Mouse (Mus musculus): Measurements from ENCODE around the gene Kctd18.

The Kctd18 gene

DNA sequence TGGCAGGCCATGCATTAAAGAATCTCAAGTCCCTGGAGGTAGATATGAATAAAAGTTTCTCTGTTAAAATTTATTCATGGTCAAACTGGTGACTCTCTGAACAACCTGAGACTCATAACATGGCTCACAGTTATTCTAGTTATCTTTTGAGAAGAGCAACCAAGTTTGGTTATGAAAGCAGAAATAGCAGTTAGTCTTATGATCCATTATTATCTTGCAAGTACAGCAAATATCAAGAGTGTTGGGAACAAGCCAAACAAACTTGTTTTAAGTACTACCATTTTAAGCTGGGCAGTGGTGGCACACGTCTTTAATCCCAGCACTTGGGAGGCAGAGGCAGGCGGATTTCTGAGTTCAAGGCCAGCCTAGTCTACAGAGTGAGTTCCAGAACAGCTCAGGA lies 27.5 kb downstream of the Kctd18 start:
- DNase-seq (ENCODE audit: extremely low spot score, low spot score) = no peak

DNA sequence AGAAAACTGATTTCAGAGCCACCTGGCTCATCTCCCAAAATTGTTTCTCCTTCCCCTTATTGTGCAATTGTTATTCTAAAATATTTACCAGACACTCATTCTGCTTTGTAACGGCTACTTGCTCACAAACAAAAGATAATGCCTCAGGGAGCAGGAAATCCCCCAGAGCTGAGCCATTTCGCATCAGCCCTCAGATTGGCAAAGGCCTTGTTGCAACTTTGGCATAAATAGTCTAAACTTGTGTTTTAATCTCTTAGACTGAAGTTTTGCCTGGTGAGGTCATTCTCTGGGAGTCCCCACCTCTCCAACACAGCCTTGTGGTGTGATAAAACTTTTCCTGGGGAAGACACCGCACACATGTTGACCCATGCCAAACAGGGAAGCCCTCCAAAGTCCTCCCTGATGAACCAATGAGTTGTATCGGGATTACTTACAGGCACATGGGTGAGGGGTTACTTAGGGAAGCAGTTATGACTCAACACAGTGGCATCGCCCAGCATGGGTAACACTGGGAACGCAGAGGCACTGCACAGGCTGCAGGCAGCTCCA lies 29.6 kb downstream of the Kctd18 start:
- no peak for DNase-seq (ENCODE audit: extremely low spot score, low spot score)

DNA sequence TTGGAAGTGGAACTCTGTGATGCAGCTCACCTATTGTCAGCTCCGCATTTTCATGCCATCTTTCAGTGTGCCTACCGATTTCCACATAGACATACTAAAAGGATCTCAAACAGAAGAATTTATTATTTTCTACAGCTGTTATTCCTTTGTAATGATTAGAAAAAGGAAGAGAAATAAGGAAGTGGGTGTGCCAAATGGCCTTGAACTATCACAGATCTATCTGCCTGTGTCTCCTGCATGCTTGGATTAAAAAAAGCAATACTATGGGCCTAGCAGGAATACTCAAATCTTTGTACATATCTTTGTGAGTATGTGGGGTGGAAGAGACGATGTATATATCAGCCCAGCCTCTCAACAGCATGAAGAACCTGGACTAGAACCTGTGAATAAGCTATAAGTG lies 41.9 kb downstream of the Kctd18 start:
- no peak for DNase-seq (ENCODE audit: extremely low spot score, low spot score)

DNA sequence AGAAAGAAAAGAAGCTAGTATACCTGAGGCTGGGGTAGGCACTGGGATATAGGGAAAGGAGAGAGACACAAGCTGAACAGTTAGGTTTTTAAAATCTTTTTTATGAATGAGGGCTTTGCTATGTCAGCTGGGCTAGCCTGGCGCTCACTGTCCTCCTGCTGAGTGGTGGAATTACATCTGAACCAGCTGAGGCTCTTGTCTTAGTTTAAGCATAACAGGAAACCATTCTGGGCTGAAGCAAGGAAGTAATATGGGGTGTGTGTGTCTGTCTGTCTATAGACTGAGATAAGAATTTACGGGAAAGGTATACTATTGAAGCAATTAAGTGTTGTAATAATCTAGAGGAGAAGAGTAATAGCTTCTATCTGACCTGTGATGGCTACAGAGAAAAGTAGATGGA lies 47.2 kb downstream of the Kctd18 start:
- DNase-seq (ENCODE audit: extremely low spot score, low spot score) = no peak

DNA sequence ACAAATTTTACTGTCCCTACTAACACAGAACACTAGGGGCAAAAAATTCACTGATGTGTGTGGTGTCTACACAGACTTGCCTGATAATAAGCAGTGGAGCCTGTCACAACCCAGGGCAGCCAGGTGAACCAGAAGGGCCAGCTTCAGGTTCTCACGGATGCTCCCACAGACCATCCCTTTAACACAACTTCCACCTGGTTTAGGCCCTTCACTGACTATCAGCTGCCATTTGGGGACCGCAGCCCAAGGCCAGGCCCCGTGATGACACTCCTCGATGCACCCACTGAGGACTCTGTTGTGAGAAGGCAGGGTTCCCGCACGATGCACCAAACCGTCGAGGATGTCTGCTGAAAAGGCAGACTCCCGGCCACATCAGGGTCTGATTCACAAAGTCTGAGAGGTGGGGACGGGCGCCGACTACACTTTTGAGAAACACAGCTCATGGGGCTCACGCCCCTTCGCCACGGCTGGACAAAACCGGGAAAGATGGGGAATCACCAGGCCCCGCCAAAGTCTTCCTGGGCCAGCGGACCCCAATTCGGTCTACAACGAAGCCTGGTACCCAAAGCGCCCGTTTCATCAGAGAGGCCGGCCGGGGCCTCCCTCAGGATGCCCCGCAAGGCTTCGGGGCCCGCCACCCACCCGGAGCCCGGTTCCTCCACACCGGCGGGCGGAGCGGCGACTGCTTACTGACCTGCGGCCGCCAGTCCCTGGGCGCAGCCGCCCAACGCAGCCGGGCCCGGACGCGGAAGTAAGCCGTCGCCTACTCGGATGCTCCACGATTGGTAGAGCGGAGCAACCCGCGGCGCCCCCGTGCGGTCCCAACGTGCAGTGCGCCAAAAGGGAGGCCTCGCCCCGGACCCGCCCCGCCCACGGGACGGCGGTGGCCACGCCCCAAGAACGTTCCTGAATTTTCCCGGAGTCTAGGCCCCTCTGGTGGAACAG lies 49.2 kb downstream of the Kctd18 start:
- DNase-seq (ENCODE audit: extremely low spot score, low spot score) = peak; percentile 97

DNA sequence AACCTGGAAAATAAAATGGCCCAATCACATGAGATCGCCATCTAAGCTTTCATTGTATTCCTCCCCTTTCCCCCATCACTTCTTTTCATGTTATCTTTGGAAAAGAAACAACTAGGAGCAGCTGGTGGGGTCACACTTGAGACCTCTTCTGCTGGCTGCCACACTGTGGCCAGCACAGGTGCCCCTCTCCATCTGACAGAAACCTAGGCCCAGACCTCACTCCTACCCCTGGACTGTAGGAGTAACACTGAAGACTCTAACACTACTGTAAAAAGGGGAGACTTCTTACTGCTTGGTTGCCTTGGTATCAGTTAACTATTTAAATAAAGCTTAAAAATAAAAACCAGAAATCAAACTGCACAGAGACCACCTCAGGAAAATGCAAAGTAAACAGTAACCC lies 63.0 kb downstream of the Kctd18 start:
- no peak for DNase-seq (ENCODE audit: extremely low spot score, low spot score)

DNA sequence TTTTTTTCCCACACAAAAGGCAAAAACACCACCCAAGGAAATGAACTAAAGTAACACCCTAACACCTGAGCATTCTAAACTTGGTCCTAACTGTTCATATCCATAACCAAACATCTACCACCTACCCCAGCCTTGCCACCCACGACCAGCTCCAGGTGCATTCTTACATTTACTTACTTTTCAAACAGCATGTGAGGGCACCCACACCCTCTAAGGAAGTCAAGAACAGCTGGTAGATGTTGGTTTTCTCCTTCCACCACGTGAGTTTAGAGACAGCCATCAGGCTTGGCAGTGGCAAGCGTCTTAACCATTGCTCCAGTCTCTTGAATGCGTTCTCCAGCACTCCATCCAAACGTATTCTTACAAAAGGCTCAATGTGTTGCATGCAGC lies 64.4 kb downstream of the Kctd18 start:
- DNase-seq (ENCODE audit: extremely low spot score, low spot score) = no peak

DNA sequence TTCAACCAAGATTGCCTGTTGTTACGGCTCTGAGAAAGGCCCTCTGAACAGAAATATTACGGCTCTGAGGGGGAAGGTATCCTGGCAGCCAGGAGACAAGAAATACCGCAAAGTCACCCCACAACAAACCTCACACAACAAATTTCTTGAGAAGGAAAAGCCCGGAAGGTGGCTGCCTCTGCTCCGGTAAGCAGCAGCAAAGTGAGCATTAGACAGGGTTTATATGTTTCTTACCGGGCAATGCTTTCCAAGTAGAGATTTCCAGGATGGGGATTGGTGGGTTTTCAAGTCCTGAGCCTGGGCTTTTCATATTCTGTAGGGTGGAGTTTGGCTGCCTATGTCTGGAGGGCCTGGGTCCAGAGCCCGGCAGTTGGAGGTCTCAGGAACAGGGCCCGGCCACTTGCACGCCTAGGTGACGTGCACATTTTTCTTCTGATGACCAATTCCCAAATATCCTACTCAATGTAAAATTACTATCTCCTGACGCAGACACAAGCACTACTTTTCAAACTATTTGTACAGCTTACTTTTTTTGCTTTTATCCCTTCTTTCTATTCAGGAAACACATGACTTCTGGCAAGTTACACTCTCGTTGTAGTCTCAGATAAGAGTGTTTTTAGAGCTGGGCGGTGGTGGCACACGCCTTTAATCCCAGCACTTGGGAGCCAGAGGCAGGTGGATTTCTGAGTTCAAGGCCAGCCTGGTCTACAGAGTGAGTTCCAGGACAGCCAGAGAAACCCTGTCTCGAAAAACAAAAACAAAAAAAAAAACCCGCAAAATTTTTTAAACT lies 65.0 kb downstream of the Kctd18 start:
- no peak for DNase-seq (ENCODE audit: extremely low spot score, low spot score)

DNA sequence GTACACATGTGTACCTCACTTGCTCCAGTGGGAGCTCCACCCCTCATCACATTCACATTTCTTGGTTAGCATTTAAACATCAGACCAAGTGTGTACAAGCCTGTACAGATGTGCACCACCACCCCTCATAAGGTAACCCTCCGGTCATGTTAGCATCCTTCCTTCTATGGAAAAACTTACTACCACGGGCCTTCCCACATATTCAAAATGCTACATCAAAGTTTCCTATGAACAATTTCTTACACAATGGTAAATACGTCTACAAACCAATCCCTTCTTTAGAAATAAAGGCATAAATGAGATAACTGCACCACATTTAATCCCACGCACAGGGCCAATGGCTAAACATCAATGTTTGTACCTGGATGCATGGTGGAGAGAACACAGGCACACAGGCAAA lies 66.2 kb downstream of the Kctd18 start:
- DNase-seq (ENCODE audit: extremely low spot score, low spot score) = no peak

DNA sequence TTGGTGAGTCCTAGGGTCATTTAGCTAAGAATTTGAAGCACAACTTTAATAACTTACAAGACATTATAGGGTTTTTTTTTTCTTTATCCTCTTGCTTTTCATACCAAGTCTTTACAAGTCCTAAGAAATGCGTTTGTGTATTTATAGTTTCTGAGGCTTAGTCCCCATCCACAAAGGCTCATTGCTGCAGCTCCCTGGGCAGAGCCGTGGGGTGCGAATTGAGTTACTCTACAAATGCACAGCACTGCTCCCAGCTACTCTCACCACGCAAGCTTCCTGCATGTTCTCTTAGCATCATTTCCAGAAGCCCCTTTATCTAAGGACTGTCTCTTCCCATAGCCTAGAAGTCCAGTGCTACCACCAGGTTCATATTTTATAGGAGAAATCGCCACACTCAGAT lies 69.0 kb downstream of the Kctd18 start:
- no peak for DNase-seq (ENCODE audit: extremely low spot score, low spot score)

DNA sequence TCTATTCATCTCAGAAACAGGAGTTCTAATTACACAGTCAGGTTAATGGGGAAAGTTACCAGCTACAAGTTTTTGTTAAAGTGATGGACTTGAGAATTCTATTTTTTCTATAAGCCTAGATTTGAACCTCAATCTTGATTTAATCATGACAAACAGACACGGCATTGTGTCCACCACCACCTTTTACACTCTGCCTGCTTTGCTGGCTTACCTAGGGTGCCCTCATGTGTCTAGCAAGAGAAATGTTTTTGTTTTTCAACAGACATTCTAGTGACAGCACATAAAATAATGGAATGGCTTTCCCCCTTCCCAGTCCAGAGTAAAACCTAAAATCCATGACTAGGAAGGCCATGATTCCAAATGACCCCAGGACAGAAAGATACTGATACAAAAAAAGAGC lies 69.6 kb downstream of the Kctd18 start:
- DNase-seq (ENCODE audit: extremely low spot score, low spot score) = no peak

DNA sequence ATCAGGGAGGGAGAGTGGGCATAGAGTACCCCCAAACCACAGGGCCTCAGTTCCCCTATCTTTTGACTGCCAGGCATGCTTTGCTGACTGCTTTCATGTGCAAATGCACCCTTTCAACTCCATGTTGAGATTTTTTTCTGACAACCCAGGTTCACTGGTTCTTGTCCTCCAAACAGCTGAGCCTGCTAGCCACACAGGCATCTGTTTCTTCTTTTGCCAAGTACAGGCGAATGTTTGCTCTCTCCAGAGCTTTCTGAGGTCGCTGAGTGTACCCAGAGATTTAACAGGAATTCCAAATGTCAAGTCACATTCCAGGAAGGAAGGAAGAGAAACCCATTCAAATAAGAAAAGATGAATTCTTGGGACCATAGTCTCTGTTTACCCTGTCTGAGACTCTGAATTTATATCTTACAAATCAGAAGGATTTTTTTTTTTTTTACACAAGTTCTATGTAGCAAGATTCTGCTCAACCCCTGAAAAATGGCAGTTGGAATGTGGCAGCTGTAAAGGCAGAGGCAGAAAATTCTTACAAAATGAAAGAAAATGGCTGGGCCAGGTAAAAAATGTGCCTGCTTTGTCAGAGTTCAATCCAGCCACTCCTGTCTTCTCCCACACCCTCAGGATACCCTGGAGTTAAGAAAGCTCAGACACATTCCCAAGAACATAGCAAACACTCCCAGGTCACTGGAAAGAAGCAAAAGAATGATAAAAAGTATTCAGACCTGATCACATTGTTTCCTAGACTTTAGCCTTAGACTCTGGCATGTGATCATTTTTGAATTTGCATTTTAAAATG lies 71.0 kb downstream of the Kctd18 start:
- no peak for DNase-seq (ENCODE audit: extremely low spot score, low spot score)

DNA sequence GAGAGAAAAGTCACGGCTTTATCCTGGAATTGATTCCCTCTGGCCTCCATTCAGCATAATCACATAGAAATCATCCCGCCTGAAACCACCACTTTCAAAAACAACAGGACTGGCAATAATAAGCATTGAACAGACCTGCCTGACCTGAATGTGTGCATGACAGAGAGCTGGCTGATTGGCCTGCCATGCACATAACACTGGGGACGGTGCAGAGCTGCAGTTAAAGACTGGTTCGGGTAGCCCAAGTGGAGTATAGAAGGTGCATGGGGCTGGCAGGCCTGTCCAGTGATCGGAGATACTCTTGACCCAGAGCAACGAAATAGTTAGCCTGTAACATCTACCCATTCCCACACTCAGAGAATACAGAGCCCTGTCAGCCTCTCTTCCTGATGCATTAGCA lies 76.5 kb downstream of the Kctd18 start:
- no peak for DNase-seq (ENCODE audit: extremely low spot score, low spot score)

DNA sequence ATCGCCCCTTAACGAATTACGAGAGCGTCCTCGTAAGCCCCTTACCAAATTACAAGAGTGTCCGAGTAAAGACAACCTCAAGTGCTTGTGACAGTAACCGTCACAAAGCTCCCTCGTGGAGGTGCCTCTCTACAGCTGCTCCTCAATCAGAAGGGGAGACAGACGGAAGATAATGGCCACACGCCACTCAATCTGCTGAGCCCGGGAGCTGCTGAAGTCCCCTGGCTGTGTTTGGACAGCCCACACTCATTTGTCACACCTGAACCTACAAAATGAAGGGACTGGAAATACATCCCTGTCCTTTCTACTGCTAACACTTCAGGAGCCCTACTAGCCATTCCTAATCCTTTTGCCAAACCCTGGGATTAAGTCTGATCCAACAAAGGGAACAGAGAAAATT lies 77.0 kb downstream of the Kctd18 start:
- DNase-seq (ENCODE audit: extremely low spot score, low spot score) = no peak

DNA sequence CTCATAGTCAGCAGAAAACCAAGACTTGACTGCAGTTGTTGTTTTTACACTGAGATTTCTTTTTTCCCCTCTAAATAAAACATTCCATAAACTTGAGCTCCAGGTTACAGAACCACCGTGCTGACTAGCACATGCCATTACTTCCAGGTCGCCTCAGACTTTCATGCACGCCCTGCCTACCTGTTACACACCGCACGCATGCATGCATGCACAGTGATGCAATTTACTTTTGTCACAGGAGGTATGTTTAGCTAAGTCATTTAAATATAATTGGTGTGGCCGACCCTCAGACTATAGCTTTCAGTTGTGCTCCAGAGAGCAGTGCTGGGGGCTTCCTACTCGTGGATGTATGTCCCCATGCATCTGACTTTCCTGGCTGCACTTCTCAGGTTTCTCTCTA lies 77.7 kb downstream of the Kctd18 start:
- no peak for DNase-seq (ENCODE audit: extremely low spot score, low spot score)

DNA sequence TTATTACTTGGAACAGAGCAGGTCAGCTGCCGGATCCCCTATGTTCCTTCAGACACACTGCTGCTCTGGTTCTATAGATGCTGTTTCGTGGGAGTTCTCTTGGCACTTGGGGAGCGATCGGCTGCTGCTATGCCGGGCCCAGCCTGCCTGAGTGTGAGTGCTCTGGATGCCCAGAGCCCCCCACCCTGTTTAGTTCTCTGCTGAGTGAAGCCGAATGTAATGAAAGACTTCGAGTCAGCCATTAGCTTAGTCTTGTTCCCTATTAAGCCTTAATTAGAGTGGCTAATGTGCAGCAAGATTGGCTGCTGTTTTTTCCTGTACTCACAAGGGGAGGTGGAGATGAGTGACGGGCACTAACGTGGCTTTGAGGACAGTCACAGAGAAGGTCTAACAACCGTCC lies 78.1 kb downstream of the Kctd18 start:
- DNase-seq (ENCODE audit: extremely low spot score, low spot score) = no peak

DNA sequence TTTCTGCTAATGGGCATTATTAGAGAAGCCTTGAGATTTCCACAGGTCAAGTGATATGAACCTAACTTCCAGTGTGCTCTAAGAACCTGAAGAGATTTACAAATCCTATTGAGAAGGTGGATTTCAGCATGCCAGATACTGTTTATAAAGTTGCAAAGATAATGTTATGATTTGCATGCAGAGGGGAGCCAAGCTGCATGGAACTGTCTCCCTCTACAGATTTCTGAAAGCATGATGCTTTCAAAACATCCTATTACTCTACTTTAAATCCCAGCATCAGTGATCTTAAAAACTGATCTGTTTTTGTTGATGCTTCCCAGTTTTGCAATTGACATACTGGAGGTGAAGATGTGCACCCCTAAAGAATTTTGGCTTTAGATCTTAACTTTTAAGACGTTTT lies 84.5 kb downstream of the Kctd18 start:
- no peak for DNase-seq (ENCODE audit: extremely low spot score, low spot score)

DNA sequence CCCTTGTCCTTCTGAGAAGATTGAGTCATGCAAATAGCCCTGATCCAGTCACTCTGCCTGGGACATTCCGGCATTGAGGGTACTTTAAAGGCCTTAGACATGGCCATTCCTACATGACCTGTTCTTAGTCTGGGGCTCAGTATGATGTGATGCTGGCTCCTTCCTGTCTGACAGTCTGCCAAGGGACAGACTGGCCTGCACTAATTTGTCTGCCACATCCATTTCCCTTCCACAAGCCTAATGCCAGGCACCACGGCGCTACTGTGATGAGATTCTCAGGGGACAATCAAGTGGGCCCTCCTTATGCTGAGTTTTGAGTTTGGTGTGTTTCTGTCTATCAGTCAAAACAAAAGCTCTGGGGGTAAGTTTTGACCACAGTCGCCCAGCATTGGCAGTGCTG lies 100.2 kb downstream of the Kctd18 start:
- DNase-seq (ENCODE audit: extremely low spot score, low spot score) = no peak

DNA sequence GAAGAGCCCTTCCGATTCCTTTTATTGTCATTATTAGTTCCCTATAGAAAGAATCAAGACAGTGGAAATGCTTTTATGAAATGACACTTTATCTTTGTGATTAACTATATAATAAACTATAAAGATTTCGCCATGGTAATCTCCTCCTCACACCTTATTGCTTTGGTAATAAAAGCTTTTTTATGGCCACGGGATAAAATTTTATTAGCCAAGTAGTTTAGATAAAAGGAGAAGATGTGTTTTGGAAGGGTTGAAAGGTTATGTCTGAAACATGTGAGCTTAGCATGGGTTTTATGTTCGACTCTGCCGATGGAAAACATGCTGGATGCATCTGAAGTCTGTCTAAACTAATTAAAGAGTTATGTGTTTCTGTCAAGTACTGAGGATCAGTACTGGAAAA lies 101.4 kb downstream of the Kctd18 start:
- no peak for DNase-seq (ENCODE audit: extremely low spot score, low spot score)

DNA sequence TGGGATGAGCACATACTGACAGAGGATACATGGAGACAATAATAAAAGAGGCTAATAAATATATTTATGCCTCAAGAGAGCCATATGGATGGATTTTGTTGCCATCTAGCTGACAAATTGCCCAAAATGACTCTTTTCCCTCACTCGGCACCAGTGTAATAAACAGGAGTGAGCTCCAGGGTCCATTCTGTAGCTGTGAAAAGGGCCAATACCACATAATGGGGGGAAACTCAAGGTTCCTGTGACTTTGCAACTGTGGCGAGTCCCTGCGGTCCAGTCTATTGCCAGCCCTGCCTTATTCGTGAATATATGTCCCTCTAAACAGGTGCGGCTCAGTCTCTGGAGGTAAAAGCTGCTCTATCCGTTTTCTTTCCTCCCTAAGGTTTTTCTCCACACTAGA lies 107.2 kb downstream of the Kctd18 start:
- DNase-seq (ENCODE audit: extremely low spot score, low spot score) = no peak

DNA sequence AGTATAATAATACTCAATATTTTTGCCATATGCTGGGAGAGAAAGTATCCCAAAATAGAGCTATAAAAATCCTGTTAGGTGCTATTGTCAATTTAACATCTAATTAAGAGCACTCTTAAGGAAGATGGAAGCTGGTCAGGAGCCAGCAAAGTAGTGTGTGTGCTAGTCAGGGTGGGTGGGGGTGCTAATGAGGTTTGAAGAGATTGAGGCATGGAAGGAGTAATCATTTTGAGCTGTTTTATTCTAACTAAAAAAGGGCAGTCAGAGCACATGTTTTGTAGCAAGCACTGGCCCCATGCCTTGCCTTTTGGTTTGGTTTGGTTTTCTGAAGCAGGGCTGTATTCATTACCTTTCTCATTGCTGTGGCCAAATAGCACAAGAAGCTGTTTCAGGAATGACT lies 112.4 kb downstream of the Kctd18 start:
- DNase-seq (ENCODE audit: extremely low spot score, low spot score) = no peak

DNA sequence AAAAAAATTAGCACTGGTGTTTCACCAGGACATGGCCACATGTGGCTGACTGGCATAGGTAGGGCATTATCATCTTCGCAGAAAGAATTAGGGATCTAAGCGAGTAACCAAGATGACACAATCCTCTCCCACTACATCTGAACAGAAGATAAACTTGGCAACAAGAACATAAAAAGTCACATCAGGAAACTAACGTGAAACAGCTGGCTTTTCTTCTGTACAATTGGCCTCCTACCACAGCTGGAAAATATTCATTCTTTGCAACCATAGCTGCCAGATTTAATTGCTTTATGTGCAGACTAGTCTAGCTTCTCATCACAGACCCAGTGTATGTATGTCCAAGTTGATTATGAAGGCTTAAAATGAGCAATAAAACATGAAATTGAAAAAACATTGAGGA lies 112.8 kb downstream of the Kctd18 start:
- no peak for DNase-seq (ENCODE audit: extremely low spot score, low spot score)

Measured in neural tube, embryonic 10.5 days (tissue).